Mouse (Mus musculus) bone marrow macrophage, adult 2 months (primary cell): Measurements from ENCODE around the gene Rasgef1b.

Source experiments
- CTCF ChIP-seq: IDR thresholded peaks from 2 replicates; pipeline ENCODE4 v1.5.1; 2012; ENCODE audit warnings: low read depth, mild to moderate bottlenecking, low read length, moderate library complexity
- POLR2A ChIP-seq: IDR thresholded peaks from 2 replicates; pipeline ENCODE4 v1.6.1; 2012; ENCODE audit warnings: mild to moderate bottlenecking, low read depth, low read length, borderline replicate concordance

GRCm38 (mm10) chr5:99390776-99391175 is 338.1 kb downstream of the Rasgef1b start:
- TF ChIP-seq POLR2A = no peak
- no peak for TF ChIP-seq CTCF
